Mouse (Mus musculus) retina, postnatal 1 day (tissue): ENCODE data around the gene Rsu1.
"Not testable (repeated sequence)": the region's sequence is repeated elsewhere in the genome, so short reads cannot be mapped to it uniquely, and the experiment has no call there.

Experiments
- DNase-seq: peaks from one replicate; pipeline ENCODE4 v3.0.0-alpha.2; 2012

The Rsu1 gene

DNA sequence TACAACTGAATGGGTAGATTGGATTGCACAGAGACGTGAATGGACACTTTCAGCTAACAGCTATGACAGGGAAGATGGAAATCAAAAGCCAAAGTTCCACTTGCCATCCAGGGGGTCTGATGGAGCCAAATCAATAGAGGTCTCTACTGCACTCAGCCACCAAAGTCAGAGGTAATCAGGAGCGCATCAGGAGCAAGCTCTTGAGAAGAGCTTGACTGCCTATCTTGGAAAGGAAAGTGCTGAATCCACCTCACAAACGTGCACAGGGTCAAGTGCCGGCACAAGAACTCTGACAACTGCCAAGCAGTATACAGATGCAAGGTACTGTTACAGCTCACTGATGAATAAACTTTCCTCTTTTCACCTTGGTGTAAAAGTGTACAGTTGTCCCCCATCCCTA, 47.8 kb downstream of the Rsu1 start:
- DNase-seq: no peak

DNA sequence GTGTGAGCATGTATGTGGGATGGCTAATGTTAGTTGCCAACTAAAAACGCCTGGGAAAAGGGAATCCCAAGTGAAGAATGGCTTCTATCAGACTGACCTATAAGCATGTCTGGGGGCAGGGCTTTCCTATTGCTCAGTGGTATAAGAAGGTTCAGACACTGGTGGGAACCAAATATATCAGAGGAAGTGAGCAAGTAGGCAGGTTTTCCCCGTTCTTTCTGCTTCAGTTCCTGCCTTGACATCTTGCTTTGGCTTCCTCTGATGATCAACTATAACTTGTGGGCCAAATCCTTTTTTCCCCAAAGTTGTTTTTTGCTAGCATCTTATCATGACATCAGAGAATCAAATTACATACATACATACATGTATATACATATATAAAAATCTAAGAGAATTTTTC, 51.1 kb downstream of the Rsu1 start:
- no peak for DNase-seq

DNA sequence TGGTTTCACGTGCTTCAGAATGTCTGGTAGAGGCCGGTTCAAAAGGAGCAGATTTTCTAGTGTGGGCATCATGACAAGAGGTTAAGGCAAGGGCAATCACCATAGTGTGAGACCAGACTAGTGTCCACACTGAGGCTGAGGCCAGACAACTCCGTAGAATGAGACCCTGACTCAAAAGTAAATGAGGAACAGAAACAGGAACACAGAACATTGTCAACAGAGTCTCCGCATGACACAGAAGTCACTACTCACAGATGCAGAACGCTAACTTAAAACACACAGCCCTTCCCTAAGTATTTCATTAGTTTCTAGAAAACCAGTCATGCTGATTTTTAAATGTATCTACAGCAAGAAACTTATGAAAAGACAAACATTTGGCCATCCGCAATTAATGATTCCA, 53.1 kb downstream of the Rsu1 start:
- no peak for DNase-seq

DNA sequence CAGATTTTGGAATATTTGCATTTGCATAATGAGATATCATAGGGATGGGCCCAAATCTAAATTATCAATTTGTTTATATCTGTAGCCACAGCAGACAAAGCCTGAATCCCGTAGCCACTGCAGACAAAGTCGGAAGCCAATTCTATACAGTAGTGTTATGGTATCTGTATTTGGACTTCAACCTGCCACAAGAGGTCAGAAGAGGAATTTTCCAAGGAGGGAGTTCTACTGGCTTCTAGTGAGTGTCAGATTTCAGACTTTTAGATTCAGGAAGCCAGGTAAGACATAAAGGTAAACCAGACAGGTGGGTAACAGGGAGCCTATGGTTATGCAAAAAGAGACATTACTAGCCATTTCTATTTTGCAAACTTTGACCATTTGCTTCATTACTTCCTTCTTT, 64.4 kb downstream of the Rsu1 start:
- no peak for DNase-seq

DNA sequence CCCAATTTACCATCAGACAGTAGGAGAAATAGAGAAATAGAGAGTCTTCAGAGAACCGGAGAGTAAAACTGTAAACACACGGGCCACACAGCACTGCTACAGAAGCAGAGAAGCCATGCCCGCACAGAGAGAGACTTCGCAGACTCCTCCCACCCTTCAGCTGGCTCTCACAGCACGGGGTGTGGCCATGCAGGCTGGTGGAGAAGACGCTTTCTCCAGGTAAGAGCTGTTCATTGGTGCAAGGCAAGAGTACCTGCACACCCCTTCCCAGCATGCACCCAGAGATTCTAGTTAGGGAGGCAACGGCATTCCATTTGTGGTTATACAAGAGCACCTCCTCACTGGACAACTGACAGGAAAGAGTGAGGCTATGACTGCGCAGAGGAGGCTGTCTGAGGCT, 64.8 kb downstream of the Rsu1 start:
- no peak for DNase-seq

DNA sequence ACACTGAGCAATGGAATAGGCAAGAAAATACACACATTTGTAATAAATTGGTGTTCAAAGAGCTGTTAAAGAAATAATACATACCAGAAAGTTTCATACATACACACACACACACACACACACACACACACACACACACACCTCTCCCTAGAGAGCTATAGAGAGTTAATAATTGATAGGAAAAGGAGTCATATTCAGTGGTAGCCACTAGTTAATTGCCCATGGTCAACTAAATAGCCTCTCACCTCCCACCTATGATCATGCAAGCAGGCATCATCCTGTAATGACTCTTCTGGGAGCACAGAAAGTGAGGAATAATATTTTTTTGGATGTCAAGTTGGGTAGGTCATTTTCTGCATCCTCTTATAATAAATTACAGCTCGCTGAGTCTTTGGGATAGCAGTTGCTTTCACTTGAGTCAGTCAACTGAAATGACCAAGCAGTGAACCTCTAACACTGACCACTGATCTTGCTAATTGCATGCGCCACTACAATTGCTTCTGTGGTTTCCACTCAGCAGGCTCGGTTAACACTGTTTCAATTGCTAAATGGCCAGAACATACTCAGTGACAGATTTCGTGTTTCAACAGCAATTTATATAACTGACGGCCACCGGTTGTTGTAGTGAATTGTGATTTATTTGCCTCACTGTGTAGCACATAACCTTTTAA, 68.3 kb downstream of the Rsu1 start:
- DNase-seq: peak; percentile 60

DNA sequence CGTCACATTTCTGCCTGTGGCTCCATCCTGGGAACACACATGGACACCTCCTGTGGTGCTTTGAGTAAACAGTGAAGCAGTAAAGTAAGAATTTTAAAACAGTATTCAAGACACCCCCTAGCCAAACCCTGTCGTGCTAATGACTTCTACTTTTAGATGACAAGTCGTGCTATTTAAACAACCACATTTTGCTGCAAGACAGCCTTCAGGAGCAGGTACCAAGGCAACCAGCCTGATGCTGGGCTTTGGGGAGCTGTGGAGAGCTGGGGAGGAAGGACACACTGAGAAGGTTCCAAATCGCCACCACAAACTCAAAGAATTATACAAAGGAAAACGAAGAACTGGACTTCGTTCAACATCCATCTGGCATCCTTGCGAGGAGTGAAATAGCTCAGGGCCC, 71.5 kb downstream of the Rsu1 start:
- no peak for DNase-seq

DNA sequence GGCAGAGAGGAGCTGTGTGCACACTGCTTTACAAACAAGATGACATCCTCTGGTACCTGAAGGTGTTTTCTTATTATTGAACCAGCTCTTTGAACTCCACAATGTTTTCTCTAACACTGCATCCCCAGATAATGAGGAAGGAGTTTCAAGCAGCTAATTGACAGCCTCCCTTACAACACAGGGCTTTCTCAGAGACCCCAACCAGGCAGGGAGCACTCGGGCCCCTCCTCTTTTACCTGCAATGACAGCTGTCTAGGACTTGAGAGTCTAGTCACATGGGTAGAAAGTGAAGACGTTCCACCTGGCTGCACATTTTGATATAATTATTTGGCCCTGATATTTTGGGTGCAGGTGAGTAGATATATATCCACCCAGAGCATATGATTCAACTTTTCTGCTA, 72.2 kb downstream of the Rsu1 start:
- DNase-seq: no peak

DNA sequence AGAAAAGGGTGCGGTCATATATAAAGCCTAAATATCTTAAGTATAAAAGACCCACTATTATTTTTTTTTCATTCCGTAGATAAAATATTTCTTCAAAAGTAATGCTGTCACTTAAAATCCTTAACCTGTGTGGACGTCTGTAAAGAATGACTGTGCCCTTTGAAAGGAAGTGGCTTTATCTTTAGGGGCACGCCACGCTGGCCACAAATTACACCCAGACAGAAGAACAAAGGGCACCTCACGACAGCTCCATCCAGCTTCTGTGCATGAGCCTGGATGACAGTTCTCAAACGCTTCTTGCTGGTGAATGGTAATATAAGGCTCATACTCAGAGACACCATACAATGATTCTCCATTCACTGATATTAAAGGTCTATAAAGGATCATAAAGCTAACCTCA, 75.7 kb downstream of the Rsu1 start:
- no peak for DNase-seq

DNA sequence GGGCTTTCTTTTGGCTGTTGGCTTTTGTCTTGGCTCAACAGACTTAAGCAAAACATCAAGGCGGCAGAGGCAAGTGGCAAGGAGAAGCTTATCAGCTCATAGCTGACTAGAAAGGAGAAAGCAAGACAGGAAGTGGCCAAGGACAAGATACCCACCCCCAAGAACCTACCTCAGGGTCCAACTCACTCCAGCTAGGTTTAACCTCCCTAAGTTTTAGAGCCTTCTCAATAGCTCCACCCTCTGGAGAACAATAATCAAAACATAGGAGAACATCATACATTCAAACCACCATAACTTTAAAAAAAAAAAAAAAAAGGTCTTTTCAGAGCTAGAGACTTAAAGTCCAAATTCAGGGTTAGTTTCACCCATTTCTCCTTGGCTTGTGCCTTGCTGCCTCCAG, 79.1 kb downstream of the Rsu1 start:
- DNase-seq: no peak

DNA sequence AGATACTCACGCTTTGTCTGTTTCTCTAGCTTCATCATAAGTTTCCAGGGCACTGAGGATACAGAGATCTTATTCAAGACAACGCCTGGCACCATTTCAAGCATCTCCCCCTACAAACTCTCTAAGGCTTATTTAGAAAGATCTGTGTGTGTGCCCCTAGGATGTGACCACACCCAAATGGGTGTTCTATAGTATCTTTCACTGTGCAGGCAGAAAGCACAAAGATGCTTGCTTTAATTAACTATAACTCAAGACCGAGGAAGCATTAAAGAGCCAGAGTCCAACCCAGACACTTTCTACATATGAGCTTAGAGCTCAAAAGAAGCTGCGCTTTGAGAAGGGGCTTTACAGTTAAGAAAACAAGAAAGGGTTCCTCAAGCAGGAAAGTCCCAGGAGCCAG, 80.4 kb downstream of the Rsu1 start:
- DNase-seq: no peak

DNA sequence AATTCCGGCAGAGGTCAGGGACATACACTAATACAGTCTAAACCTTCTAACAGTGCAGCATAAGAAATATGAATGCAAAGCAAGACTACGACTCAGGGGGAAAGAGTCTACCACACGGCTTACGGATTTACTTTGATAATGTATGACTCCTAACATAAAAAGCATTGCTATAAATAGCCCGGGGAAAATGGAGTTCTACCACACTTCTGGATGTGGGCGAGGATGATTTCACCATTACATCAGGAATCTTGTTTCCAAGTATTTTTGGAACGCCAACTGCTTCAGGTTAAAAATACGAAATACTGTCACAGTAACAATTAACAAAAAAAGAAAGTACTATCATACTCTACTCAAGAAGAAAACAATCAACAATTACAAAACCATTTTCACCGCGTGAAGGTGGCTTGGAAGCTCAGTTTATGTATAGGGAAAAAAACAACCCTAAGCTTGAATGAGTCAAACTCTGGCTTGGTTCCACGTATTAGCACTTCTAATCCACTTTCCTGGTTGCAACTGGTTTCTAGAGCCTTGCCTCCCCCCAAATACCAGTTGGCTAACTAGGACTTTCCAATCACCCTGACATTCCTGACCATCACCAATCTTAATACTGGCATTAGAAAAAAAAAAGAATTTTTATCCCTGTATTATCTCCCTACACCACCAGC, 82.3 kb downstream of the Rsu1 start:
- no peak for DNase-seq

DNA sequence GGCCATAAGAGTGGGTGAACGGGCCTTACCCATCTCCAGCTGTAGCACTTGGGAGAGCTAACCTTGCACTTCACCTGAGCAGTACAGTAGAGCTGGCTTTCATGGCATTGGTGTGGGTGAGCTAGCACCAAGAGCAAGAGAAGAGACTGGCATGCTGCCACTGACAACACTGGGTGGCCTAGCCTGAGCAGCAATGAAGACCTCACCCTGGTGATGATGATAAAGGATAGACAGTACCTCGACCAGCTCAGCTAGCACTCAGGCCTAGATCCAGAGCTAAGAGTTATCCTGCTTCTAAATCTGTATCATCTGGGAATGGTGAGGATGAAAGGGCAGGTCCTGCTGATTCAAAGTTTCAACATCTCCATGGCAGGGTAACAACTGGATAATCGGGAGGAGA, 88.1 kb downstream of the Rsu1 start:
- no peak for DNase-seq

DNA sequence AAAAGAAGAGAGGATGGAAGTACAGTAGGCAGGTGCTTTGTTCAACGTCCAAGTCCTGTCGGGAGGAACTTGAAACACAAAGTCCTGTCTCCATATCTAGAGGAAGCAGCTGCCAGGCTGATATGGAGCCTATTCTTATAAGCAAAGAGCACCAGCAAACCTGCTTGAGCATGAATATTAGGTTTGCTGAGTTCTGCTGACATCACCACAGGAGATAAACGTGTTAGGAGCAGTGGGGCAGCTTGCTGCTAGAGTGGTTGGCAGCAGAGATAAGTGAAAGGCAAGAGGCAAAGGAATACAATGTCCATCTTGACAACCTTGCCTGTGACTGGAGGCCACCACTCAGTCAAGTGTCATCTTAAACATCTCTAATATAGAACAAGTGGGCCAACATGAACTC, 89.3 kb downstream of the Rsu1 start:
- DNase-seq: not testable (repeated sequence)

DNA sequence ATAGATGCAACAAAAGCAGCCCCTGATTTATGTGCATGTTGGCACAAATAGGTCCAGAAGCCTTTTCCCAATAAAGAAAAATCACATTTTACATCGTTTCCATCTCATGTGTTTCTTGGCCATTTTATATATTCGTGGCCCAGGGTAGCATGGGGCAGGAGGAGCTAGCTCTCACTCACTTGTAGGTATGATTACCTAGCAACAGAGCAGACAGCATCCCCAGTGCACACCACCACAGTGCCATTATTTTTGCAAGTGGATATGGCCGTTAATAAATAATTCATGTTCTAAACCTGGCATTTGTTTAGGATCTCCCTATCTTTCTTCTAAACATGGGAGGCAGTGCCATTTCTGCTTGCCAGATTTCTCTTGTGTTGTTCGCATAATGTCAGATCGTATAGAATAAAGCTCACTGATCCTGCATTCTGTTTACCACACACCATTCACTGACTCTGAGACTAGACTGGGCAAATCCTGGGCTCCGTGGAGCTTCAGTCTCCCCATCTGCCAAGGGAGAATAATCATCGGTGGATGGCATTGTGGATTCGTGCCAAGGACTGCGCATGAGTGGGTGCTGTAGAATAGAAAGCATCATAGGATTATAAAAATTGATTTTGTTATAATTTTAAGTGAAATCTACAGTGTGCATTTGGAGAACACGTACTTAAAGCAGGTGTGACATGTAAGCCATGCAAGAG, 93.4 kb downstream of the Rsu1 start:
- peak; percentile 43 for DNase-seq

DNA sequence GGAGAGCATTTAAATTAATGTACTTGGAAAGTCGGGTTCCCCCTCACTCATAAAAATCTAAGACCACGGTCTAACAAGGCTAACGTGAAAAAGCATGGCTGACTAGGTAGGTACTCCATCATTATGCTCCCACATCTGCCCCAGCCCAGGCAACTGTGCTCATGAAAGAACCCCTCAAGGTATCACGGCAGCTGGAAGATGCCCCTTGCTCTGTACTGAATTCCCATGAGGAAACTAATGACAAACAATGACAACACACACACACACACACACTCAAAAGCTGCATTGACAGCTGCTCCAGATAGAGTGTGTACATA, 95.0 kb downstream of the Rsu1 start:
- DNase-seq: peak; percentile 47

DNA sequence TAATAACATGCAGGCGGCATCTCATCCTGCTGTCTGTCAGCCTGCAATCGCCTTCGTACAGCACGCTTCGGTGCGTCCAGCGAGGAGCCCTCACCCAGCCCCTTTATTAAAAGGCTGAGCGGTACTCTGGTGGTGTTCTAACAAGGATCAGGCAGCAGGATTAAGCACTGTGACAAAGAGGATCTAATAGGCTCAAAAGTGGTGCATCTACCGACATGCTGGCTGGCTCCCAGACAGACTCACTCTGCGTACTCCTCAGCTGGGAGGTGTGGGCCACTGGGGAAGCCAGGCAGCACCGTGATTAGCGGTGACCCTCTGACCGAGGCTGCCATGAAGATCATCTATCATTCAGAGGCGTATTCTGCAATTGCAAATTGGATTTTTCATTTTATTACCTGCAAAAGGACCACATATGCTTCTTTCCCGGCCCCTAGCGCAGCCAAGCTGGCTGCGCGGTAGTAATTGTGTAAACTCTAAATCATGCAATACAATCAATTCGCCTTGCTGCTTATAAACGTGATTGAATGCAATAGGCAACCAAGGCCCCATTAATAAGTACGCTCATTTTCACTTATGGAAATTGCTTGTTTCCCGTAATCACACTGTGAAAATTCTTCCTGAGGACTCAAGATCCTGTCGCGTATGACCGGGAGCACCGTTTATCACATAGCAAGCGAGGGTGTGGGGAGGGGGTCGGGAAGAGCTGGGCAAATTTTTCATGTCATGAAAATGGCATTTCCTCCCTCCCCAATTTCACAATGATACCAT, 95.5 kb downstream of the Rsu1 start:
- DNase-seq: peak; percentile 90

DNA sequence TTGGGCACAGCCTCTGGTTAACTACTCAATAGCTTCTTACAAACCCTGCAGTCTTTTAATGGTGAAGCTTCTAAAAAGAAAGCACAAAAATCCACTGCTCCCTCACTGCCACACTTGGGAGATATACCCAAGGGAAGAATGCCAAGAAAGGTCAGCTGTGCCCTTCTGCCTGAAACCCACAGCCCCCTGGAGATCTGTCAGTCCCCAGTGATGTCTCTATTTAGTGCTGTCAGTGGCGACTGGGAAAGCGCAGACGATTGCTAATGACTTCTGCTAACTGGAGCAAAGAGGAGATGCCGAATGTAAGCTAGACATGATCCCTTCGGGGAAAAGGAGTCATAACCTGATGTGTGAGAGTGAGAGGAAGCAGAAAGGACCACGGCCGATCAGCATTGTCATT, 96.8 kb downstream of the Rsu1 start:
- peak; percentile 63 for DNase-seq

DNA sequence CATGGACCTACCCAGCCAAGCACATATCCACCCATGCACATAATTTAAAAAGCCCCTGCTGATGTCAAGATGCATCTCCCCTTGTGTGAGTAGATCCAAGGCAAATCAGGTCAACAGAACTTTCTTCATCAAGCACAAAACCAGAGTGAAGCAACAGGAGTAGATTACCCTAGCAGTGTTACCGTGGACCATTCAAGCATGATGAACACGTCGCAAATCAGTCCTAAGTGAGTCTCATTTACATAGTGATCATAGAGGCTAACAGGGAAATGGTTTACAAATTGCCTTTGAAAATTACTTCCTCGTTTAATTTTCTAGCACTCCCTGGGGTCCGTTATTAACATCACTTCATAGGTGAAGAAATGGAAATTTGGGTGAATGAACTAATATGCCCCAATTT, 100.6 kb downstream of the Rsu1 start:
- no peak for DNase-seq

DNA sequence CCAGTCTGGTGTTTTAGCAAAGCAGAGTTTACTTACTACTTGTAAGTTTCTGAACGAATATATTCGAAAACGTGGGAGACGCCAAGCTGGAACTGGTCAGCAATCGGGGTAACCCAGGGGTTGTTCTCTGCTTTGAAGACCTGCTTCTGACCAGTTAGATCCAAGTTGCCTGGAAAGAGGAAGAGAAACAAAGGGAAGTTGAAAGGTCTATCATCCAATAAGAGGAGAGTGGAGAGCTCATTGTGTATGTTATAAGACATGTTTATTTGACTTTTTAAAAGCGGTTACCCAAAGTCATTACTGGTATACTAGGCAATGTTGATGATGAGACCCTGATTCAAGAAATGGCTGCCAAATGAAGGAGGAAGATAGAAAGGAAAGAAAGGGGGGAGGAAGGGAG, 101.3 kb downstream of the Rsu1 start:
- no peak for DNase-seq

DNA sequence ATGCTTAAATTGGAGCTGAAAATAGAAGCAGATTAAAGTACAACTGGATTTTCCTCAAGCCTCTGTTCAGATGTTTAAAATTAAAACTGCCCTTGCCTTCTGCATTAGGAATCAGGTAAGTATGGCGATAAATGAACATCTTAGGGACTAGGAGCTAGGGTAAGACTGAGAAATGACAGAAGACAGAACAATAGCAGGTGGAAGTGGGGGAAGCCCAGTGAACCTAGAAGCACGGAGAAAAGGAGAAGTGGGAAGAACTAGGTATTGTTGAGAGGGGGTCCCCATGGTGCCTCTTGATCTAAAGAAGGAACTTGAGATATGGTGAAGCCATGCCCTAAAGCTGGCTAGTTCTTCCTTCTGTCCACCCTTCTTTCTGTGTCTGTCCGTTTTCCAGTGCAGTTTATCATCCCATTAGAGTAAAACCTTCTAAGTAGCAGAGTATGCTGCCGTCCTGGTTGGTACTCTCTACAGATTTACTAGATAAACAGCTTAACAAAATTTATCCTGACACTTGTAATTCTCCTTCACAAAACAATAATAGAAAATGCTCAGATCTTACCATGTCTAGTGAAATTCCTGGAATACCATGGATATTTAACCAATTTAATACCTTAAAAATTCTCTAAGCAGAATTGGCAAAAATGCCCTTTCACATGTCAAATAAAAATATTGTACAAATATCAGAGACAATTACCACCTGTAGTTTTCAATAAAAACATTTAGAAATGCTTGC, 101.9 kb downstream of the Rsu1 start:
- DNase-seq: no peak

DNA sequence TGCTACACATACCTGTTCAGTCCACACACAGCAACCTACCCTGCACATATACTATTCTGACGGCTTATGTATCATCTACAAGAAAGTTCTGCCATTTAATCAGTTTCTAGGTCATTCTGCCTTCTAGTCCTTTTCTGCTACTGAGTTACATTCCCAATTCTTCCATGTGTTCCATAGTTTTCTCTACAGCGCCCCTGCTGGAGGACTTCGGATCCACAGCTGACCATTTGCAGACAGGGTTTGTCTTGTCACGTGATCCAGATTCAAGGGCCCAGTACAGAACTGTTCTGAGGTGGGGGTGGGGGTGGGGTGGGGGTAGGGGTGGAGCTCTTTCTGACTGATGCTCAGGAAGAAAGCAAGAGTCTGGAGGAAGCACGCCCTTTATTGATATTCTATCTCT, 102.5 kb downstream of the Rsu1 start:
- peak; percentile 72 for DNase-seq

DNA sequence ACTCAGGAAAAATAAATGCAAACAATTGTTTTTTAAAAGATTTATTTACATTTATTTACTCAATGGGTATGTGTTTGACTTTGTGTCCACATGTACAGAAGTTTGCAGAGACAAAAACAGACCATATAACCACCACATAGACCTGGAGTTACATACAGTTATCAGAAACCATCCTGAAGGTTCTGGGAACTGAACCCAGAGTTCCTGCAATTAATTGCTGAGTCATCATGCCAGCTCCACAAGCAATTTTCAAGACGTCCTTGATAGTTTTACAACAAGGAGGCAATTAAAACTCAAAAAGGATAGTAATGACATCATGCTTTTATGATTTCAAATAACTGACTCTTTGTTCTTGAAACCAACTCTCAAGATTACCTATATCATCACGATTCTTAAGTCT, 109.5 kb downstream of the Rsu1 start:
- no peak for DNase-seq
